Mouse (Mus musculus) lung, embryonic 16.5 days (tissue): ENCODE data around the gene Dscam. TPM values are rescaled to one million over a fixed set of nuclear protein-coding genes. Genes with fewer than 3 reads are reported as not detected.

Experiments used
- ATAC-seq: fragments of 200-750 bp; cut with Nextera tagmentation; 2 replicates; pipeline ENCODE4 v1.8.0; 2017; ENCODE audit warnings: low read depth, mild to moderate bottlenecking, moderate library complexity
- H3K27ac ChIP-seq: fragments of 300-500 bp; sonication (generic); 2 replicates; pipeline ENCODE4 v1.5.1; 2014; ENCODE audit warnings: mild to moderate bottlenecking, control low read depth, low read length
- H3K27me3 ChIP-seq: fragments of 300-500 bp; sonication (generic); 2 replicates; pipeline ENCODE4 v1.6.1; 2014; ENCODE audit warnings: low read depth, low read length, mixed read lengths; ENCODE audit not compliant: control insufficient read depth, insufficient read depth
- H3K36me3 ChIP-seq: fragments of 300-500 bp; sonication (generic); 2 replicates; pipeline ENCODE4 v1.6.1; 2014; ENCODE audit warnings: low read length; ENCODE audit not compliant: control insufficient read depth, insufficient read depth
- H3K4me1 ChIP-seq: fragments of 300-500 bp; sonication (generic); replicated peaks from 2 replicates; pipeline ENCODE4 v1.6.1; 2014; ENCODE audit warnings: low read length, mixed read lengths; ENCODE audit not compliant: control insufficient read depth, insufficient read depth
- H3K4me2 ChIP-seq: fragments of 300-500 bp; sonication (generic); 2 replicates; pipeline ENCODE4 v1.6.1; 2014; ENCODE audit warnings: low read depth, low read length, control low read depth
- H3K4me3 ChIP-seq: fragments of 300-500 bp; sonication (generic); 2 replicates; pipeline ENCODE4 v1.5.1; 2014; ENCODE audit warnings: mild to moderate bottlenecking, low read length, control low read depth
- H3K9ac ChIP-seq: fragments of 300-500 bp; sonication (generic); 2 replicates; pipeline ENCODE4 v1.6.1; 2014; ENCODE audit warnings: low read length, control low read depth
- H3K9me3 ChIP-seq: fragments of 300-500 bp; sonication (generic); 2 replicates; pipeline ENCODE4 v1.6.1; 2016; ENCODE audit warnings: low read length; ENCODE audit not compliant: control insufficient read depth
- WGBS: fragments of 180-500 bp; shearing (Covaris S2); extraction: QIAGEN DNeasy Blood & Tissue Kit; methylation state at CpG from one replicate; pipeline ENCODE4 v1.1.7; 2014; 5-methylcytosine and 5-hydroxymethylcytosine counted together
- polyA plus RNA-seq: library from polyadenylated mRNA; unstranded; fragments of >200 nt; fragmentation: Nextera tagmentation; extraction: Ambion mirVana; gene quantifications from 2 replicates; pipeline ENCODE4 v1.2.1, GENCODE M21; 2015

Gene Dscam
- polyA plus RNA-seq, 1 experiment from 2014 or later: not detected

- H3K27ac ChIP-seq: no peak overlapping the region
- H3K9me3 ChIP-seq: no peaks in the 10 kb centered on the region
- no peak overlapping the region for H3K9ac ChIP-seq
- no peak overlapping the region for H3K4me3 ChIP-seq
- no peaks in the 10 kb centered on the region for H3K4me1 ChIP-seq
- WGBS: 15% methylated on average over 12 of the region's 12 CpGs
- H3K36me3 ChIP-seq: no peaks in the 10 kb centered on the region
- no peak for ATAC-seq
- H3K27me3 ChIP-seq: no peaks in the 10 kb centered on the region
- H3K4me2 ChIP-seq: no peak overlapping the region
Observed at GRCm38 (mm10) chr16:96761225-96761624, 409.3 kb downstream of the Dscam start.

GRCm38 (mm10) chr16:96759081-96759603, 411.4 kb downstream of the Dscam start:
- H3K27ac ChIP-seq: no peak overlapping the region
- H3K9me3 ChIP-seq: no peaks in the 10 kb centered on the region
- no peak for ATAC-seq
- no peaks in the 10 kb centered on the region for H3K27me3 ChIP-seq
- no peak overlapping the region for H3K4me3 ChIP-seq
- no peak overlapping the region for H3K9ac ChIP-seq
- no peak overlapping the region for H3K4me2 ChIP-seq
- H3K36me3 ChIP-seq: no peaks in the 10 kb centered on the region
- 48% methylated on average over 5 of the region's 5 CpGs for WGBS
- H3K4me1 ChIP-seq: no peaks in the 10 kb centered on the region

- Histone ChIP-seq H3K27me3 (no peaks in the 10 kb centered on the region), H3K4me3 (no peak overlapping the region), H3K4me2 (no peak overlapping the region), H3K9me3 (no peaks in the 10 kb centered on the region), H3K9ac (no peak overlapping the region), H3K36me3 (no peaks in the 10 kb centered on the region), H3K4me1 (no peaks in the 10 kb centered on the region), H3K27ac (no peak overlapping the region)
- no peak for ATAC-seq
- WGBS: 63% methylated on average over 3 of the region's 3 CpGs
Observed at GRCm38 (mm10) chr16:96758381-96758780, 412.2 kb downstream of the Dscam start.

GRCm38 (mm10) chr16:96757588-96758313, 412.8 kb downstream of the Dscam start:
- ATAC-seq: no peak
- 10% methylated on average over 9 of the region's 9 CpGs for WGBS
- Histone ChIP-seq H3K4me1 (no peaks in the 10 kb centered on the region), H3K36me3 (no peaks in the 10 kb centered on the region), H3K4me2 (no peak overlapping the region), H3K9ac (no peak overlapping the region), H3K27ac (no peak overlapping the region), H3K9me3 (no peaks in the 10 kb centered on the region), H3K27me3 (no peaks in the 10 kb centered on the region), H3K4me3 (no peak overlapping the region)

- Histone ChIP-seq H3K4me3 (no peak overlapping the region), H3K27me3 (no peaks in the 10 kb centered on the region), H3K4me2 (no peak overlapping the region), H3K9me3 (no peaks in the 10 kb centered on the region), H3K36me3 (no peaks in the 10 kb centered on the region), H3K27ac (no peak overlapping the region), H3K9ac (no peak overlapping the region), H3K4me1 (no peaks in the 10 kb centered on the region)
- 10% methylated on average over 7 of the region's 7 CpGs for WGBS
- ATAC-seq: peak; percentile 43; the same call in 1 of the 2 replicates
Observed at GRCm38 (mm10) chr16:96756994-96757393, 413.6 kb downstream of the Dscam start.

GRCm38 (mm10) chr16:96754971-96755504, 415.5 kb downstream of the Dscam start:
- Histone ChIP-seq H3K9me3 (no peaks in the 10 kb centered on the region), H3K36me3 (no peaks in the 10 kb centered on the region), H3K27me3 (no peaks in the 10 kb centered on the region), H3K27ac (no peak overlapping the region), H3K9ac (no peak overlapping the region), H3K4me2 (no peak overlapping the region), H3K4me3 (no peak overlapping the region), H3K4me1 (no peaks in the 10 kb centered on the region)
- no peak for ATAC-seq
- 75% methylated on average over 6 of the region's 6 CpGs for WGBS

GRCm38 (mm10) chr16:96754381-96754780, 416.2 kb downstream of the Dscam start:
- Histone ChIP-seq H3K9ac (no peak overlapping the region), H3K27me3 (no peaks in the 10 kb centered on the region), H3K36me3 (no peaks in the 10 kb centered on the region), H3K9me3 (no peaks in the 10 kb centered on the region), H3K4me2 (no peak overlapping the region), H3K4me3 (no peak overlapping the region), H3K27ac (no peak overlapping the region), H3K4me1 (no peaks in the 10 kb centered on the region)
- no peak for ATAC-seq
- WGBS: 42% methylated on average over 6 of the region's 6 CpGs

GRCm38 (mm10) chr16:96753781-96754173, 416.8 kb downstream of the Dscam start:
- Histone ChIP-seq H3K4me2 (no peak overlapping the region), H3K4me1 (no peaks in the 10 kb centered on the region), H3K36me3 (no peaks in the 10 kb centered on the region), H3K9ac (no peak overlapping the region), H3K9me3 (no peaks in the 10 kb centered on the region), H3K4me3 (no peak overlapping the region), H3K27ac (no peak overlapping the region), H3K27me3 (no peaks in the 10 kb centered on the region)
- WGBS: 15% methylated on average over 4 of the region's 4 CpGs
- ATAC-seq: no peak

GRCm38 (mm10) chr16:96753164-96753780, 417.3 kb downstream of the Dscam start:
- no peaks in the 10 kb centered on the region for H3K27me3 ChIP-seq
- H3K4me2 ChIP-seq: no peak overlapping the region
- 62% methylated on average over 2 of the region's 2 CpGs for WGBS
- no peaks in the 10 kb centered on the region for H3K4me1 ChIP-seq
- H3K27ac ChIP-seq: no peak overlapping the region
- no peak overlapping the region for H3K4me3 ChIP-seq
- H3K36me3 ChIP-seq: no peaks in the 10 kb centered on the region
- no peak overlapping the region for H3K9ac ChIP-seq
- no peak for ATAC-seq
- H3K9me3 ChIP-seq: no peaks in the 10 kb centered on the region
